Mouse (Mus musculus): ENCODE measurements at regions not wholly inside any gene's neighbourhood (a gene's known extent, or its start where the extent isn't known, plus 50 kb on each side); places are given as distances from the start of the nearest gene placed in this dataset.

- DNase-seq (ENCODE audit: inconsistent ontology term) = no peak
Measured at GRCm38 (mm10) chrX:13224902-13225301, 55.9 kb upstream of the Ddx3x start.

DNA sequence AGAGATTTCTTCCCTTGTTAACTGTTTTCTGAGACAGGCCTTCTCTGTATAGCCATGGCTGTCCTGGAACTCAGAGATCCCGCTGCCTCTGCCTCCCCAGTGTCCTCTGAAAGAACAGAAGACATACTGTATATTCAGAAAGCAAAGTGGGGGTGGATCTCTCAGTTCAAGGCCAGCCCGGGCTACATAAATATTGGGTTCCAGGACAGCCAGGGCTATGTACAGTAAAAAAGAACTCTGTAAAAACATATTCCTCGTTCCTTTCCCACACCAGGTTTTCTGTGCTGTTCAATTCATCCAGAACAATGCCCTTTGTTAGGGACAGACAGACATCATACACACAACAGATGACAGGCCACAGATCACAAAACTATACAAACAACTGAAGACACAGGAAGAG, 54.3 kb upstream of the Ddx3x start:
- no peak for DNase-seq (ENCODE audit: inconsistent ontology term)

DNA sequence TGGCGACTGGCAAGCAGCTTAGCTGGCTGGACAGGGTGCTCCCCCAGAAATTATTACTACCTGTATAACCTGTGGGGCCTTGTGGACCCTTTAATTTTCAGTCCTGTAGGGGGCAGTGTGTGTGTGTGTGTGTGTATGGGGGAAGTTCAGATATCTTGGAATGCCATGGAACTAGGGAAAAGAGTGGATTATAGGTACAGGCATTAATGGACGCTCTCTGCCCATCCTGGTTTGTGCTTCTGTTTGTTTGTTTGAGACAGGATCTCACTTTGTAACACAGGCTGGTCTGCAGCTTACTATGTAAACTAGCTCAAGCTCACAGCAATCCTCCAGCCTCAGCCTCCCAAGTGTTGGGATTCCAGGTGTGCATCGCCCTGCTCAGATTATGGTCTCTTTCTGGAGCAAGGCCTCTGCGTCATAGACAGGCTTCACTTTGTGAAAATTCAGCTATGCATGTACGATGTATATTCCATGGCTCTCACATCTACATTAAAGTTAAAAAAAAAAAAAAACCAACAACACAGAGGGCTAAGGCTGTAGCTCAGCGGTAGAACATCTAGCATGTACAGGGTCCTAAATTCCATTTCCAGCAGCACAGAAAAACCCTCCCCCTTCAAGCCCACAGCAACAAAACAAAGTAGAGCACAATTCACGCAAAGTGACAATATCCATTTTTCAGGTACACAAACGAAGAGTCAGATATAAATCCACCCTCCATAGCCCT, 50.7 kb upstream of the Ddx3x start:
- DNase-seq (ENCODE audit: inconsistent ontology term) = peak; percentile 24

- DNase-seq (ENCODE audit: inconsistent ontology term) = peak; percentile 65
Measured at GRCm38 (mm10) chrX:13230615-13231179, 50.1 kb upstream of the Ddx3x start.

Measured in Muller cell, postnatal 12 days (primary cell).